Mouse (Mus musculus): Measurements from ENCODE around the gene Cdk14.

DNA sequence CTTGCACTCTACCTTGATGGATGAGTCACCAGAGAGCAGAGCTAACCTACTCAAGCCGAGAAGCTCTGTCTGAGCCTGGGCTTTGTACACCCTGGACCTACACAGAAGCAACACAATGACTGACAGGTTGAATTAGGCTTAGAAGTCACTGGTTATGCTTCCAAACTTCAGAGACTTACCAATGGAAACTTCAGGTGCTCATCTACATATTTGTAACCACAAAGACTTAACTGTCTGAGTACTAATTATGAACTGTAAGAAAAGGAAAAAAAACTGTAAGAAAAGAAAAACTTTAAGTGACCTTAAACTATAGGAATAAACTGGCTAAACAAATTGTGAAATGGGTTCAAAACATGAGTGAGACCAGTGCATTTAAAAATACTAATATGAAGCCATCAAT is 364.6 kb downstream of the Cdk14 start:
- no peak for TF ChIP-seq CTCF (IDR thresholded peaks at IDR 0.05; ENCODE audit: low read depth, low read length)
- TF ChIP-seq POLR2A (IDR thresholded peaks at IDR 0.05; ENCODE audit: insufficient read depth, low read length), result no peak
- TF ChIP-seq EP300 (IDR thresholded peaks at IDR 0.05; ENCODE audit: insufficient read depth, low read depth, low read length), result no peak
